Comparison of ENCODE assay signal across 11 mouse cellular contexts in genomic region chr3:20304758-20305352, GRCm38 (mm10). TPM values are rescaled to one million over a fixed set of nuclear protein-coding genes. Genes with fewer than 3 reads are reported as not detected.
DNase-seq lines count a peak whose midpoint lies in the region; ATAC-seq and TF ChIP-seq lines count a peak whose summit lies in the region.
"Had no signal": no experiment of that assay in that cellular context is flagged by ENCODE, and none has a peak within 500 bp of the region (broad histone marks: within the 10 kb centered on the region; RNA-seq: fewer than 3 reads in every experiment).

No protein-coding gene starts in this region.

- H3K9me3 ChIP-seq in intestine, embryonic 15.5 days: no peaks in the 10 kb centered on the region
- no peaks in the 10 kb centered on the region for H3K9me3 ChIP-seq in limb, embryonic 10.5 days (replicated peaks)
- H3K9me3 ChIP-seq in neural tube, embryonic 15.5 days (replicated peaks): no peaks in the 10 kb centered on the region
- H3K9me3 ChIP-seq: embryonic facial prominence, embryonic 12.5 days had no signal

- no peak overlapping the region for H3K27ac ChIP-seq in kidney, adult 2 months (ENCODE audit: insufficient read depth, low read depth, low read length)
- no peak overlapping the region for H3K27ac ChIP-seq in intestine, embryonic 15.5 days
- H3K27ac ChIP-seq in limb, embryonic 10.5 days: no peak overlapping the region
- no peak overlapping the region for H3K27ac ChIP-seq in neural tube, embryonic 15.5 days (replicated peaks)
- H3K27ac ChIP-seq: embryonic facial prominence, embryonic 12.5 days had no signal

- no peak overlapping the region for H3K4me3 ChIP-seq in kidney, adult 2 months (ENCODE audit: insufficient read depth, low read depth, low read length)
- no peak overlapping the region for H3K4me3 ChIP-seq in intestine, embryonic 15.5 days (replicated peaks)
- no peak overlapping the region for H3K4me3 ChIP-seq in limb, embryonic 10.5 days
- H3K4me3 ChIP-seq in neural tube, embryonic 15.5 days (replicated peaks): no peak overlapping the region
- H3K4me3 ChIP-seq: embryonic facial prominence, embryonic 12.5 days had no signal

- 40% methylated on average over 2 of the region's 2 CpGs for WGBS in kidney, adult 2 months
- 31% methylated on average over 2 of the region's 2 CpGs for WGBS in intestine, embryonic 15.5 days
- WGBS in limb, embryonic 10.5 days: 67% methylated on average over 2 of the region's 2 CpGs
- 63% methylated on average over 2 of the region's 2 CpGs for WGBS in neural tube, embryonic 15.5 days

- no peak overlapping the region for H3K4me2 ChIP-seq in intestine, embryonic 15.5 days (replicated peaks)
- no peak overlapping the region for H3K4me2 ChIP-seq in neural tube, embryonic 15.5 days
- H3K4me2 ChIP-seq: embryonic facial prominence, embryonic 12.5 days had no signal

- no peaks in the 10 kb centered on the region for H3K4me1 ChIP-seq in kidney, adult 2 months (ENCODE audit: control insufficient read depth, insufficient read depth, low read length)
- no peaks in the 10 kb centered on the region for H3K4me1 ChIP-seq in intestine, embryonic 15.5 days (replicated peaks)
- H3K4me1 ChIP-seq in limb, embryonic 10.5 days: no peaks in the 10 kb centered on the region
- H3K4me1 ChIP-seq in neural tube, embryonic 15.5 days: no peaks in the 10 kb centered on the region
- H3K4me1 ChIP-seq: embryonic facial prominence, embryonic 12.5 days had no signal

- ATAC-seq in intestine, embryonic 15.5 days: peak; percentile 75
- peak; percentile 100 for ATAC-seq in megakaryocyte, adult 5-6 weeks (ENCODE audit: poor library complexity, severe bottlenecking)
- ATAC-seq in neural tube, embryonic 15.5 days (ENCODE audit: low FRiP score): no peak
- ATAC-seq: Patski had no signal

- H3K9ac ChIP-seq in intestine, embryonic 15.5 days: no peak overlapping the region
- H3K9ac ChIP-seq in neural tube, embryonic 15.5 days (replicated peaks): no peak overlapping the region
- H3K9ac ChIP-seq: embryonic facial prominence, embryonic 12.5 days had no signal

- DNase-seq in kidney, adult 2 months: peak; percentile 27
- no peak for DNase-seq in kidney, postnatal 10 days
- DNase-seq in MEL-GATA-1-ER (ENCODE audit: extremely low read depth, low read depth): peak; percentile 32
- DNase-seq in limb, embryonic 10.5 days (ENCODE audit: low spot score): no peak
- DNase-seq in ovary, postnatal 14 days (ENCODE audit: low spot score): no peak

- no peak for TF ChIP-seq CTCF in kidney, adult 2 months (conservative IDR thresholded peaks at IDR 0.05; ENCODE audit: insufficient read depth, insufficient read length, low read depth, low read length)

- TF ChIP-seq POLR2A in kidney, adult 2 months (IDR thresholded peaks at IDR 0.05; ENCODE audit: low read depth, low read length): no peak

- H3K36me3 ChIP-seq in kidney, adult 2 months (ENCODE audit: control insufficient read depth, insufficient read depth, low read length): no peaks in the 10 kb centered on the region
- no peaks in the 10 kb centered on the region for H3K36me3 ChIP-seq in intestine, embryonic 15.5 days
- no peaks in the 10 kb centered on the region for H3K36me3 ChIP-seq in limb, embryonic 10.5 days
- no peaks in the 10 kb centered on the region for H3K36me3 ChIP-seq in neural tube, embryonic 15.5 days
- H3K36me3 ChIP-seq: embryonic facial prominence, embryonic 12.5 days had no signal

- no peaks in the 10 kb centered on the region for H3K27me3 ChIP-seq in kidney, adult 2 months (replicated peaks; ENCODE audit: control insufficient read depth, insufficient read depth, low read length)
- no peaks in the 10 kb centered on the region for H3K27me3 ChIP-seq in intestine, embryonic 15.5 days (replicated peaks)
- no peaks in the 10 kb centered on the region for H3K27me3 ChIP-seq in limb, embryonic 10.5 days (ENCODE audit: low read depth, poor library complexity, severe bottlenecking)
- H3K27me3 ChIP-seq in neural tube, embryonic 15.5 days (replicated peaks): no peaks in the 10 kb centered on the region
- H3K27me3 ChIP-seq: embryonic facial prominence, embryonic 12.5 days had no signal

RNA-seq across cellular contexts. Expression of gene Cpb1, which starts 29.3 kb away (rescaled TPM):
- polyA plus RNA-seq in kidney, adult 2 months (2012; rRNA removed): 0.05 TPM in 1 of 2 replicates, not detected in the other
- 27.1 and 91.9 TPM in 2 replicates for polyA plus RNA-seq in intestine, embryonic 15.5 days (2015; fragmentation: Nextera tagmentation; extraction: Ambion mirVana)
- not detected in 2 replicates for total RNA-seq in megakaryocyte, adult 5-6 weeks (2015)
- total RNA-seq in megakaryocyte, adult 5-6 weeks (2017): not detected in 2 replicates
- not detected in 2 replicates for polyA plus RNA-seq in limb, embryonic 10.5 days (2016; fragmentation: Nextera tagmentation; extraction: Ambion mirVana)
- 0.49 and 0.84 TPM in 2 replicates for polyA plus RNA-seq in neural tube, embryonic 15.5 days (2015; fragmentation: Nextera tagmentation; extraction: Ambion mirVana)
- polyA plus RNA-seq: embryonic facial prominence, embryonic 12.5 days; neural tube, embryonic 11.5 days; Patski had no signal

Comparison
In these comparisons a context has a peak if more than half of its experiments do, and no peak if none do; other contexts are left out.
1. DNase-seq: peak in kidney, adult 2 months (single experiment) and MEL-GATA-1-ER (single experiment); none in kidney, postnatal 10 days (single experiment), limb, embryonic 10.5 days (single experiment) and ovary, postnatal 14 days (single experiment).
2. RNA of gene Cpb1, which starts 29.3 kb away (polyA plus RNA-seq): 27.1 to 91.9 TPM in intestine, embryonic 15.5 days; 0.49 to 0.84 TPM in neural tube, embryonic 15.5 days, 0.05 TPM in kidney, adult 2 months and not detected in limb, embryonic 10.5 days; every median in the first group is over 10 times any median in the second.